Mouse (Mus musculus) B cell, adult (primary cell): Measurements from ENCODE around the gene Tfam. TPM values are rescaled to one million over a fixed set of nuclear protein-coding genes. Genes with fewer than 3 reads are reported as not detected.

Source experiments
- total RNA-seq: library from RNA; stranded (reverse); gene quantifications from 4 replicates; pipeline ENCODE4 v1.2.4, GENCODE M21; 2023; ENCODE audit not compliant: inconsistent age

Tfam gene
- 79.3 to 97.2 TPM (median 85.0 TPM) in 4 replicates for total RNA-seq

DNA sequence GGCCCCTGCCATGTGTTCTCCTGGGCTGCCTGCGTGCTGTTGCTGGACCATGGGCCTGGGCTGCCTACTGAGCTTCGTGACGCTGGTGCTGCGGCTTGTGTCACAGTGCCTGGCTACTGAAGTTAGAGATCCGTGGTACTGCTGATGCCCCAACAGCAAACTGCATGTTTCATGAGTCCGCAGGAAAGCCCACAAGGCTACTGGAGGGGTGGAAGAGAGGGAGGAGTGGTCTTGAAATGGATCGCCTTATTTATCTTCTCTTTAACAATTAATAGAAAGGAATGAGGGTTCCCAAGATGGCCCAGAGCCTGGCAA is at the start of gene Tfam:
Gene Tfam (minus strand): TSS at position 41 of the 315 bp plus-strand sequence.

DNA sequence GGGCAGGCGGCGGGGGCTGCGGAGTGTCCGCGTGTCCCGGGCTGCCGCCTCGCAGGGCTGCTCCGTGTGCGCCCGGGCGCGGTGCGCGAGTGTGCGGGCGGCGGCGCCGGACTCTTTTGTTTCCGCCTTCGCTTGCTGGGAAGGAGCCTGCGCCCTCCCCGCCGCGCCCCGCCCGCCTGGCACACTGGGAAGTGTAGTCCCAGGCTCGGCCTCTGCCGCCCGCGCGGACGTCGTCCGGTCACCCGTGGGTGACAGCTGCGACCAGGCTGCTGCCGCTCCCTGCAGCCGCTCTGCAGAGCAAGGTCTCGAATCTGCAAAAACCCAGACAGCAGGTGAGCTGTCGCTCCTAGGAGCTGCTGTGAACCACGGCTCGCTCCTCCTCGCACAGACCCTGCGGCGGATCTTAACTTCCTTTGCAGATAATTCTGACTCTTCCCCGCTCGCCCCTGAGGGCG is 47.1 kb upstream of the Tfam start, which contains the start of gene Ube2d1:
Gene Ube2d1 (minus strand): TSS at position 137 of the 455 bp plus-strand sequence.

Other genes starting within 250 kb of the Tfam start
- not detected in 4 replicates for gene Bicc1, start 78.6 kb downstream of the Tfam start, total RNA-seq
- 56.6 to 65.3 TPM (median 63.0 TPM) in 4 replicates for gene Ube2d1, start 47.0 kb upstream of the Tfam start, total RNA-seq
- gene Cisd1, start 106.7 kb upstream of the Tfam start, total RNA-seq, result 9.6 to 18.4 TPM (median 12.6 TPM) in 4 replicates
- 23.8 to 30.6 TPM (median 27.1 TPM) in 4 replicates for gene Ipmk, start 109.5 kb upstream of the Tfam start, total RNA-seq